Mouse (Mus musculus) cerebellum, adult 2 months (tissue): ENCODE results near the gene Lrcol1.

Experiments
- CTCF ChIP-seq: fragments of 200-500 bp; IDR thresholded peaks from 2 replicates; pipeline ENCODE4 v1.5.1; 2011; ENCODE audit warnings: low read depth, mild to moderate bottlenecking, control low read depth, low read length, moderate library complexity, borderline replicate concordance; ENCODE audit not compliant: insufficient read depth
- POLR2A ChIP-seq: fragments of 200-500 bp; IDR thresholded peaks from 2 replicates; pipeline ENCODE4 v1.6.1; 2011; ENCODE audit warnings: low read length, control low read depth, borderline replicate concordance; ENCODE audit not compliant: insufficient read depth

DNA sequence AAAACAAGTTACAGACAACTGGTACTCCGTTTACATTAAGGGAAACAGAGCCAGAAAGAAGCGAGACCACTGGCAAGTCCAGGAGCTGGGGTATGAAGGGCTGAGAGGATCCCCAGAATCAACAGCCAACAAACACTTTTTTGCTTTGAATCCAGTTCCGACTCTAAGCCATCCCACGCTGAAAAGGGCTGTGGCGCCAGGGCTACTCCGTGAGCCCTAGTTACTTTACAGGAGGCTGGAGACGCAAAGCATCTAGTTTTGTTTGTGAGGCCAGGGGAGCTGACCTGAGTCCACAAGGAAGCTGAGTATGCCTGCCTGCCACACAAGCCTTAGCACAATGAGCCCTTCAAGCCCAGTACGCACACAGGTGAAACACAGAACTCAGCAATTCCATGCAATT lies 42.8 kb downstream of the Lrcol1 start:
- TF ChIP-seq POLR2A (no peak), CTCF (no peak)
